Mouse (Mus musculus) megakaryocyte, embryonic 14.5 days (primary cell): ENCODE measurements around the gene Rora.

ENCODE experiments used
- FLI1 ChIP-seq: IDR thresholded peaks from 2 replicates; pipeline ENCODE4 v1.6.1; 2012; ENCODE audit warnings: low read length, inconsistent platforms, mixed read lengths
- GATA1 ChIP-seq: IDR thresholded peaks from 3 replicates; pipeline ENCODE4 v1.6.1; 2012; ENCODE audit warnings: mixed read lengths, low read length, inconsistent platforms, borderline replicate concordance

DNA sequence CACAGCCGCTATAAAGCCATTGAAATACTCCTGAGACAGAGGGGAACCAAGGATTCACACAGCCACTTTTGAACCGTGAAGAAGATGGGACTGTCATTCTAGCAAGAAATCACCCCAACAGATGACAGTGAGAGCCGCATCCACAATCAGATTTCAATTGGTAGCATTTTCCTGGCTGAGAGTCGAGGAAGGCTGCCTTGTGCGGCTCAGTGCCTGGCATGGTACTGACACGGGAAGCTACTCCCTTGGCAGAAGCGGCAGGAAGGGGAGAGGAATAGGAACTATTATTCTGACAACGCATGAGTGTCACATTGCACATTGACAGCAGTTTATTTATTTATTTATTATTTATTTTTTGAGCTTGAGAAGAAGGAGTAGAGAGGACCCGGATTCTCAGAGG is 65.7 kb downstream of the Rora start:
- TF ChIP-seq GATA1 (no peak), FLI1 (no peak)
